Mouse (Mus musculus) forebrain, embryonic 11.5 days (tissue): ENCODE measurements at regions not wholly inside any gene's neighbourhood (a gene's known extent, or its start where the extent isn't known, plus 50 kb on each side); places are given as distances from the start of the nearest gene placed in this dataset.

ENCODE experiments used
- ATAC-seq: fragments of 200-750 bp; cut with Nextera tagmentation; replicated peaks from 2 replicates; pipeline ENCODE4 v1.8.0; 2017; ENCODE audit warnings: moderate TSS enrichment; ENCODE audit not compliant: low FRiP score
- DNase-seq: peaks from one replicate; pipeline ENCODE4 v3.0.0-alpha.2; 2017; ENCODE audit warnings: low spot score
- H3K27ac ChIP-seq: fragments of 300-500 bp; sonication (generic); 2 replicates; pipeline ENCODE4 v1.5.1; 2014; ENCODE audit warnings: low read depth, low read length
- H3K27me3 ChIP-seq: fragments of 300-500 bp; sonication (generic); 2 replicates; pipeline ENCODE4 v1.6.1; 2014; ENCODE audit warnings: mild to moderate bottlenecking, low read length, mixed read lengths; ENCODE audit not compliant: control insufficient read depth, insufficient read depth
- H3K36me3 ChIP-seq: fragments of 300-500 bp; sonication (generic); 2 replicates; pipeline ENCODE4 v1.6.1; 2014; ENCODE audit warnings: mild to moderate bottlenecking, low read length, moderate library complexity, mixed read lengths; ENCODE audit not compliant: control insufficient read depth, insufficient read depth
- H3K4me1 ChIP-seq: fragments of 300-500 bp; sonication (generic); replicated peaks from 2 replicates; pipeline ENCODE4 v1.6.1; 2014; ENCODE audit warnings: low read length, mixed read lengths; ENCODE audit not compliant: control insufficient read depth, insufficient read depth
- H3K4me2 ChIP-seq: fragments of 300-500 bp; sonication (generic); 2 replicates; pipeline ENCODE4 v1.6.1; 2014; ENCODE audit warnings: low read depth, mild to moderate bottlenecking, low read length, moderate library complexity, mixed read lengths; ENCODE audit not compliant: severe bottlenecking
- H3K4me3 ChIP-seq: fragments of 300-500 bp; sonication (generic); 2 replicates; pipeline ENCODE4 v1.5.1; 2014; ENCODE audit warnings: low read depth, low read length
- H3K9ac ChIP-seq: fragments of 300-500 bp; sonication (generic); 2 replicates; pipeline ENCODE4 v1.6.1; 2014; ENCODE audit warnings: low read length
- H3K9me3 ChIP-seq: fragments of 300-500 bp; sonication (generic); 2 replicates; pipeline ENCODE4 v1.6.1; 2016; ENCODE audit warnings: low read length, mixed read lengths; ENCODE audit not compliant: control insufficient read depth
- WGBS: fragments of 180-500 bp; shearing (Covaris S2); extraction: QIAGEN DNeasy Blood & Tissue Kit; methylation state at CpG from one replicate; pipeline ENCODE4 v1.1.7; 2014; 5-methylcytosine and 5-hydroxymethylcytosine counted together

DNA sequence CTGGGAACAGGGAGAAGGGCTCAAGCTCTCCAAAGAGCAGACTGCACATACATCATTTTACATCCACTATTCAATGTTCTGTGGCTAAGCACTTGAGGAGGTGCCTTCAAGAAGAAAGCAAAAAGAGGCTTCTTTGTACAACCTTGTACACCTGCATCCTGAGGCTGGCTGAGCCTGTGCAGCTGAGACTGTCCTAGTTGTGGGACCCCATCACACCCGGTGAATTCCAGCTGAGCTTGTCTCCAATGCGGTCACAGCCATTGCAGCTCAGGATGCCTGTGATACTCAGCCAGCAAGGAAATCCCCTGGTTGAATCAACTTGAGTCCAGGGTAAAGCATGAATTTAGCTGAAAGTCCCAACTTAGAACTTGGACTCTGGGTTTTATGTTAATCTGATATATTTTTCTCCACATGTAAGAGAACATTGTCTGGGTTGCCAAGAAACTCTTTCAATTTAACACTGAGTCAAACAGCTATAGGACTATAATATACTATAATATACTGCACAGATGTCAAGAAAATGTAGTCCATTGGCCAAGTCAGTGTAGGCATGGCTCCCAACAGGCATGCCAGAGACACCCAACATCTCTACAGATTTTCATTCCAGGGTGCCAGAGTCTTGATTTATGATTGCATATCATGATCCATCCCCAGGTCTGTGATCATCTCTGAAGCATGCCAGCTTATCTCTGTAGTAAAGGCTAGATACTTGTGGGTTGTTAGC lies 599.2 kb downstream of the Pard3 start:
- H3K9me3 ChIP-seq: no peaks in the 10 kb centered on the region
- 87% methylated on average over 2 of the region's 2 CpGs for WGBS
- ATAC-seq (no peak), DNase-seq (no peak)
- H3K4me2 ChIP-seq: no peak overlapping the region
- no peak overlapping the region for H3K9ac ChIP-seq
- H3K36me3 ChIP-seq: no peaks in the 10 kb centered on the region
- H3K27me3 ChIP-seq: no peaks in the 10 kb centered on the region
- H3K4me3 ChIP-seq: no peak overlapping the region
- H3K27ac ChIP-seq: no peak overlapping the region
- H3K4me1 ChIP-seq: no peaks in the 10 kb centered on the region

DNA sequence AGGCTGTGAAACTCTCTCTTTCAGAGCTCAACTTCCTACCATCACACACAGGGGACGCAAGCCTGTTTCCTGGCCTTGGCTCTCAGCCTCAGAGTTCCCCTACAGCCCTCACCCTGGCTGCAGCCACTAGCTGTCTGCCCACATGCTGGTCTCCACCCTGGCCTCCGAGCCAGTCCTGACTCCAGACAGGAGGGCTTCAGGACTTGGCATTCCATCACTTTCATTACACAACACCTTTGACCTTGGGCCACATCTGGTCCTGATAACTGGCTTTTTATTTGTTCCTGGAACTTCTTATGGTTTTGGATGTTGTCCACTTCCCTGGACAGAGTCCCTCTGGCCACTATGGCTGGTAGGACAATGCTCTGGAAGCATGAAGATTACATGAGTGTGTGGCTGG lies 602.9 kb downstream of the Pard3 start:
- WGBS: 78% methylated on average over 2 of the region's 2 CpGs
- Histone ChIP-seq H3K9ac (no peak overlapping the region), H3K27ac (no peak overlapping the region), H3K4me3 (no peak overlapping the region), H3K4me1 (no peaks in the 10 kb centered on the region), H3K36me3 (no peaks in the 10 kb centered on the region), H3K27me3 (no peaks in the 10 kb centered on the region), H3K4me2 (no peak overlapping the region), H3K9me3 (no peaks in the 10 kb centered on the region)
- no peak for DNase-seq
- no peak for ATAC-seq

DNA sequence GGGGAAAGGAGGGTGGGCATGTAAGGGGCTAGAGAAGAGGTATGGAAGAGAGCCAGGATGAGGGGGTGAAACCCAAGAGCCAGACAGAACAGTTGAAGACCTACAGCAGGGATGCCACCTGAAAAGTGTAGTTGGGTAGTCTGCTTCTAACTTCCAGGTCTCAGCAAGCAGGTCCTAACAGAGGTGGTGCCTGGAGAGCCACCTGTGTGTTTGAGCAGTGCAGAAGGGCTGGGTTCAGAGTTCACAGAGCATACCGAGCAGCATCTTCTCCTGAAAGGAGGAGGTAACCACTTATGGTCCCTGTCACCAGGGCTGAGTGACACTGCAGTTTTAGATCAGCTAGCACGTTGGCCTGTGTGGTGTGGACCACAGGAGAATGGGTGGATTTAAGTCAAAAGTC lies 605.3 kb downstream of the Pard3 start:
- Histone ChIP-seq H3K9me3 (no peaks in the 10 kb centered on the region), H3K4me1 (no peaks in the 10 kb centered on the region), H3K27me3 (no peaks in the 10 kb centered on the region), H3K36me3 (no peaks in the 10 kb centered on the region), H3K4me2 (no peak overlapping the region), H3K4me3 (no peak overlapping the region), H3K27ac (no peak overlapping the region), H3K9ac (no peak overlapping the region)
- DNase-seq: no peak
- 45% methylated on average over 2 of the region's 2 CpGs for WGBS
- no peak for ATAC-seq

DNA sequence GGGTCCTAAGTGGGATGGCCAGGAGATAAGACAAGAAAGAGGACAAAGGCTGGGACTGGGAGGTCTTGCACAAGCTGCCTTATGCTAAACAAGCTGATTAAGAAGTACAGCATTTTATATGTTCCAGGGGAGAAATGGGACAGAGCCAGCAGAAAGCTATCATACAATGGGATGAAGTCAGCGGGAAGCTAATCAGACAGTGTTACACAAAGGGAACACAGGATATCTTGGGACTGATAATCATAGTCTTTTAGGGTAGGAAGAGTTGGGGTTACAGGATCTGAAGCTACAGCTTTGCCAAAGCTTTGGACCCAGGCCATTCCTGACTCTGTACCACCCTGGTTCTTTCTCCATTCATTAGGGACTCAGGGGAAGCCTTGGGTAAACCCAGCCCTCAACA lies 610.4 kb downstream of the Pard3 start:
- no peaks in the 10 kb centered on the region for H3K4me1 ChIP-seq
- no peak overlapping the region for H3K9ac ChIP-seq
- ATAC-seq (no peak), DNase-seq (no peak)
- no peaks in the 10 kb centered on the region for H3K9me3 ChIP-seq
- no peak overlapping the region for H3K4me2 ChIP-seq
- no peak overlapping the region for H3K27ac ChIP-seq
- 87% methylated on average over 1 of the region's 1 CpGs for WGBS
- H3K4me3 ChIP-seq: no peak overlapping the region
- no peaks in the 10 kb centered on the region for H3K27me3 ChIP-seq
- H3K36me3 ChIP-seq: no peaks in the 10 kb centered on the region

GRCm38 (mm10) chr8:127675377-127675776 lies 611.7 kb downstream of the Pard3 start:
- 92% methylated on average over 4 of the region's 4 CpGs for WGBS
- H3K4me3 ChIP-seq: no peak overlapping the region
- H3K27me3 ChIP-seq: no peaks in the 10 kb centered on the region
- no peaks in the 10 kb centered on the region for H3K4me1 ChIP-seq
- no peaks in the 10 kb centered on the region for H3K36me3 ChIP-seq
- H3K9me3 ChIP-seq: no peaks in the 10 kb centered on the region
- H3K27ac ChIP-seq: no peak overlapping the region
- ATAC-seq: no peak
- DNase-seq: no peak
- no peak overlapping the region for H3K9ac ChIP-seq
- H3K4me2 ChIP-seq: no peak overlapping the region

- Histone ChIP-seq H3K4me3 (no peak overlapping the region), H3K27ac (no peak overlapping the region), H3K36me3 (no peaks in the 10 kb centered on the region), H3K4me1 (no peaks in the 10 kb centered on the region), H3K4me2 (no peak overlapping the region), H3K9me3 (no peaks in the 10 kb centered on the region), H3K9ac (no peak overlapping the region), H3K27me3 (no peaks in the 10 kb centered on the region)
- no peak for DNase-seq
- ATAC-seq: no peak
- 79% methylated on average over 3 of the region's 3 CpGs for WGBS
These were observed 616.5 kb downstream of the Pard3 start for GRCm38 (mm10) chr8:127680205-127680604.

- Histone ChIP-seq H3K9ac (no peak overlapping the region), H3K4me3 (no peak overlapping the region), H3K27ac (no peak overlapping the region), H3K27me3 (no peaks in the 10 kb centered on the region), H3K9me3 (no peaks in the 10 kb centered on the region), H3K4me1 (no peaks in the 10 kb centered on the region), H3K4me2 (no peak overlapping the region), H3K36me3 (no peaks in the 10 kb centered on the region)
- ATAC-seq (0 out of 2 replicates have a peak, but pooled peaks have one; percentile 46), DNase-seq (no peak)
- WGBS: 76% methylated on average over 5 of the region's 5 CpGs
These were observed 620.5 kb downstream of the Pard3 start for GRCm38 (mm10) chr8:127684213-127684612.

DNA sequence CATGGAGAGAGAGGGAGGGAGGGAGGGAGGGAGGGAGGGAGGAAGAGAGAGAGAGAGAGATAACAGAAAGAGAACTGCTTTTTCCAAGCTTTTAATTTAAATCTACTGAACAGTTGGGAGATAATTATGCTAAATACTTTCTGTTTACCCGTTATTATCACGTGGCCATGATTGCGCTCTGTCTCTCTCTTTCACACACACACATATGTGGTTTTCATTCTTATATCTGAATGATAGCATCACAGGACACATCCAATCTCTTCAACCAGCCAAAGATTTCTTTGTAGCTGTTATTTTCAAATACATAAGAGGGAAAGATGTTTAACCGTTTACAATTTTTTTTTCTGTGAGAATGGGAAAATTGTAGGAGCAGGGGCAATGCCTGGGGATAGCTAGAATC lies 627.1 kb downstream of the Pard3 start:
- DNase-seq: no peak
- no peak overlapping the region for H3K27ac ChIP-seq
- H3K4me1 ChIP-seq: no peaks in the 10 kb centered on the region
- no peak overlapping the region for H3K9ac ChIP-seq
- H3K4me3 ChIP-seq: no peak overlapping the region
- H3K36me3 ChIP-seq: no peaks in the 10 kb centered on the region
- no peak for ATAC-seq
- H3K9me3 ChIP-seq: no peaks in the 10 kb centered on the region
- H3K4me2 ChIP-seq: no peak overlapping the region
- 87% methylated on average over 4 of the region's 4 CpGs for WGBS
- no peaks in the 10 kb centered on the region for H3K27me3 ChIP-seq

- H3K4me3 ChIP-seq: no peak overlapping the region
- no peaks in the 10 kb centered on the region for H3K9me3 ChIP-seq
- no peak overlapping the region for H3K27ac ChIP-seq
- H3K4me1 ChIP-seq: no peaks in the 10 kb centered on the region
- DNase-seq (no peak), ATAC-seq (no peak)
- H3K36me3 ChIP-seq: no peaks in the 10 kb centered on the region
- no peak overlapping the region for H3K9ac ChIP-seq
- no peaks in the 10 kb centered on the region for H3K27me3 ChIP-seq
- H3K4me2 ChIP-seq: no peak overlapping the region
- WGBS: 97% methylated on average over 4 of the region's 4 CpGs
These were observed 634.7 kb downstream of the Pard3 start for GRCm38 (mm10) chr8:127698404-127698803.
